Mouse (Mus musculus) kidney, postnatal 4 days (tissue): ENCODE measurements around the gene Gm20837.
"Not testable (repeated sequence)": the region's sequence is repeated elsewhere in the genome, so short reads cannot be mapped to it uniquely, and the experiment has no call there.

Source experiments
- DNase-seq, 2 experiments: peaks; one replicate each; pipeline ENCODE4 v3.0.0; 2021; ENCODE audit warnings: mixed read lengths in 2 of 2

Gene Gm20837

GRCm38 (mm10) chrY:90400948-90401347, at the start of gene Gm20837:
Gm20837 (plus strand) TSS chrY:90401248.
- DNase-seq, result not testable (repeated sequence)
